Mouse (Mus musculus) granulocyte monocyte progenitor cell, adult 5-6 weeks (primary cell): Measurements from ENCODE around the gene Rnaseh2b. TPM values are rescaled to one million over a fixed set of nuclear protein-coding genes. Genes with fewer than 3 reads are reported as not detected.

Experiments
- ATAC-seq: replicated peaks from 2 replicates; pipeline ENCODE4 v1.8.0; 2016; ENCODE audit warnings: mild to moderate bottlenecking, moderate TSS enrichment, inconsistent platforms; ENCODE audit not compliant: poor library complexity, severe bottlenecking
- total RNA-seq, 2 experiments: library from RNA; stranded (forward) in 1 of 2; stranded (reverse) in 1 of 2; fragments of 200-712, 200-1000 nt in 1 of 2; fragments of >200 nt in 1 of 2; fragmentation: Nextera tagmentation in 1 of 2; gene quantifications; 2 replicates each; pipeline ENCODE4 v1.2.3; 2014 to 2017

Rnaseh2b gene
- total RNA-seq, 2 experiments from 2014 or later, result 58.5 to 94.1 TPM

- ATAC-seq, result no peak
These were observed 16.6 kb downstream of the Rnaseh2b start for GRCm38 (mm10) chr14:62309026-62309425.

DNA sequence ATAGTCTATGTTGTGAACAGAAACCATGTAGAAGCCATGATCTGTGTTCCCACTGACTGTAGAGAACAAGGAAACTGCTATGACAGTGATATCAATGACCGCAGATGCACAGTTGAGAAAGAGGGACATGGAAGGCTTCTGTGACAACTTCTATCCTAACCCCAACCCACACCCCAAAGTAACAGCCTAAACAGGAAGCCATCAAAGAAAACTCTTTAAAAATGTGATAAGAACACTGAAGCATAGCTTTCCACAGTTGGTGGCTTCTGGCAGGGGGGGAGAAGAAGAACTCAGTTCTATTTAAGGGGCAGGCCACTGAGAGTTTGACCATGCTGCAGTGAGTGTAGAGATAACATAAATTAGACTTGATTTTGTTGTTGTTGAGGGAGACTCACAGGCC lies 19.3 kb downstream of the Rnaseh2b start:
- ATAC-seq, result peak; percentile 20; the same call in 1 of the 2 replicates

DNA sequence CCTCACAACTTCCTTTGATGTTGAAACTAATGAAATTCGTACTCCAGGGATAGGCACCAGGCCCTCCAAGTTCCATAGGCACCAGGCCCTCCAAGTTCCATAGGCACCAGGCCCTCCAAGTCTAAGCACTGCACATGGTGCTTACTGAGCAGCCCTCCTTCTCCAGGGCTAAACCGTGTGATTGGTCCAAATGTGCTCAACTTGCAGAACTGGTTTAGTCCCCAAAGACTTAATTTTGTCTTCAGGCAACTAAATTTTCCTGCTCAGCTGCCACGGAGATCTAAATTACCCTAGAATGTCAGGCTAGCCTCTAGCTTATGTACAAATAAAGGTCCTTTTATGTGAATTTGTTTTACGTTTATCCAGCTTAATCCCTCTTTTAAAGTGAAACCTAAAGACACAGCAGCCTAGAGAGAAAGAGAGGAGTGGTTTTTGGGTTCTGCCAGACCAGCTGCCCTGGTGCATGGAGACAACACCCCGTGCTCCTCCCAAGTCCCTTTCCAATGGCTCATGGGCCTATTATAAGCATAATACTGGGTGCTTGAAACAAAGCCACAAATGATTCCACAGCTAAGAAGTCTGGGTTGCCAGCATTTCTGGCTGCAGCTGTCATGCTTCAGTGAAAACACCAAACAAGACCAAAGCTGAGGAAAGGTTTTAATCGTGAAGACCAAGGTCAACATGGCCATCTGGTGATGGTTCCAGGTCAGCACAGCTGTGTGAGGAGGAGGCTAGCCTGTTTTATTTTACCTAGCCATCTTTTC lies 30.4 kb downstream of the Rnaseh2b start:
- ATAC-seq, result no peak

DNA sequence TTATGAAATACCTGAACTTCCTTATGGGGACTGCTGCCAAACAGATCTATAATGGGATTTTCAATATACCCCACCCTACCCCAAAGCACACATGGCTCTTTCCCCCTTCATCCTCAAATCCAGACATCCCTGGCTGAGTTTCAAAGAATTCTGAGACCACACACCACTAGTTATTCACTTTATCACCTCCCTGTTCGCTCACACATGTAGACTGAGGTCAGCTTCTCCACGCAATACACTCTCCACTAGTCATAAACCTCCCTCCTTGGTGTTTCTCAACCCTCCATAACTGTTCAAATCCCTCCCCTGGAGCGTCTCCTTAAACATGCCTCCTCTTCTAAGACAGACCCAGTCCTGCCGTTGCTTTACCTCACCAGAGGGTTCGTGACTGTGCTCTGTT lies 31.1 kb downstream of the Rnaseh2b start:
- ATAC-seq, result no peak

DNA sequence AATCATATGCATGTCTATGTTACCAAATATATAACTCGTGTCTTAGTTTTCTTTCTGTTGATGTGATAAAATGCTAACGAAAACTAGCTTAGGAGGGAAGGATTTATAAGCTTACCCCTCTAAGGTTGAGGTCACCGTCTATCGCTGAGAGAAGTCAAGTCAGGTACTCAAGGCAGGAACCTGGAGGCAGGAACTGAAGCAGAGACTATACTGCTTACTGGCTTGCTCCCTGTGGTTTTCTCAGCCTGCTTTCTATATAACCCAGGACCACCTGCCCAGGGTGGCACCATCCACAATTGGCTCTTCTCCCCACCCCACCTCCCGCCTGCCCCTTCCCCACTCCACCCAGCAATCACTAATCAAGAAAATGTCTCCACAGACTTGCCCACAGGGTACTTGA lies 32.6 kb downstream of the Rnaseh2b start:
- ATAC-seq, result no peak

DNA sequence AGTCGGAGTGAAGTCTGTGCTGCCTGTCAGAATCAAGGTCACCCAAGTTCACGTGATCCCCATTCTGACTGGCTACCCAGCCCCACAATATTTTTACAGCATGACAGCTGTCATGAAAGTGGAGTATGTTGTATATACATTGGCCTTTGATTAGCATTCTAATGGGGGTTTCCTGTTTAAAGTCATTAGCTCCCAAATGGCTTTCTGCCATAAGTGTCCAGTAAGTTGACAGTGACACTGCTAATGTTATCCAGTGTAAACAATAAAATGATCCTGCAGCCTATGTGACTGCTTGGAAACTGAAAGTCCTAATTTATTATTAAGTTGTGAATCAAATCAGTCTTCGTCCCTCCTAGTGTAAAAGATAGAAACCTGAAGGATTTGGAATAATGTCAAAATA lies 33.6 kb downstream of the Rnaseh2b start:
- no peak for ATAC-seq

GRCm38 (mm10) chr14:62327171-62327570 lies 34.8 kb downstream of the Rnaseh2b start:
- no peak for ATAC-seq

GRCm38 (mm10) chr14:62328606-62329005 lies 36.2 kb downstream of the Rnaseh2b start:
- no peak for ATAC-seq

DNA sequence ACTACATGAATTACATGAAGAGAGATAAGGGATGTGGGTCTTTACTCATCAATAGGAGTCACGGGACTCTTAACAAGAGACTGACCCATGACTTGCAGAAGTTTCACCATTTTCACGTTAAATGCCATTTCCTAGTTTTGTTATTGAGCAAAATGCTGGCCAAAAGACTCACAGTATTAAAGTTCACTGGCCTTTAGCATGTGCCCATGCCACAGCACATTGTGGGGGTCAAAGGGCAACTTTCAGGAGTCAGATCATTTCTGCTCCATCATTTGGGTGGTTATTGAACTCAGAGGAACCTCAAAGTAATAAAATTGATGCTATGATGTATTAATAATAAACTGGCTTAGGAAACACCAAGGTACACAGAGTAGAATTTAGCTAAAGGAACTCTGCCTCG lies 37.2 kb downstream of the Rnaseh2b start:
- no peak for ATAC-seq

GRCm38 (mm10) chr14:62331457-62331856 lies 39.1 kb downstream of the Rnaseh2b start:
- no peak for ATAC-seq

GRCm38 (mm10) chr14:62331866-62332619 lies 39.7 kb downstream of the Rnaseh2b start:
- peak; percentile 90 for ATAC-seq

DNA sequence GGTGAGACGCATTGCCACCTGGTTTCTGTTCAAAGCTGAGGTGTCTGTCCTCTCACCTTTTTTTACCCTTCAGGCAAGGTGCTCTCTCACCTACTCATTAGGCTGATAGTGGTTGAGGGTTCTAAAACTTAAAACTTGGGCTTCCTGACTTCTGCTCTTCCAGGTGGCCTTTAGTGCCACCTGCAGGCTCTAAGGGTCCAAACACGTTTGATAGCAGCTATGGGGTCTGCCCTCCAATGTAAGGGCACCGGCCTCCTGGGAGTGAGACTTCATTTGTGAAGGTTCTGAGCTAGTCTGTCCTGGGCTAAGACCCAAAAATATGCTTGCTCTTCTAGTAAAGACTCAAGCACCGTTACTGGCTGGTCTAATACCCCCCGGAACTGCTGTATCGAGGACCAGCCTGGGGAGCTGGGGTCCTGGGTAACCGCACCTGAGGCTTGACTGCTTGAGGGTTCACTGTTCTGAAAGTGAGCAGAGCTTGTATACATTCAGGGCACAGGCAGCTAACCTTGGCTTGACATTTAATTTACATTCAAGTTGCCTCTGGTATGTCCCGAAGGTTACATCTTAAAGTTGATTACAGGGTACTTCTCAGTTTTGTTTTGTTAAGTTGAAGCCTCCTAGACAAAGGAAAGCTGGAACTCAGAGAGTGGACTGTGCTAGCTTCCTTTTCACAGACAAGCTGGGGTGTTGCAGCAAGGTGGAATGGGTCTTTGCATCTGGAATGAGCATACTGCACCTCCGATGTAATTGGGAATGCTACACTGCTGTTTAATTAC lies 41.7 kb downstream of the Rnaseh2b start:
- no peak for ATAC-seq

DNA sequence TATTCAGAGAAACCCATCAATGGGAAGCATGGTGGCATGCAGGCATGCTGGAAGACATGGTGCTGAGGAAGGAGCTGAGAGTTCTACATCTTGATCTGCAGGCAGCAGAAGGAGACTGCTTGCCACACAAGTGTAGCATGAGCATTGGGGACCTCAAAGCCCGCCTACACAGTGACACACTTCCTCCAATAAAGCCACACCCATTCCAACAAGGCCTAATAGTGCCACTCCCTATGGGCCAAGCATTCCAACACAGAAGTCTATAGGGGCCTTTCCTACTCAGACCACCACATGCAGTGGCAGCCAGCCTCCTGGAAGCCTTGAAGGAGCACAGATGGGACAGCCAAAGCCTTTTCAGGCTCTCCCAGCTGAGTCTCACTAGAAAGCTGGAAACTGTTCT lies 46.8 kb downstream of the Rnaseh2b start:
- no peak for ATAC-seq

DNA sequence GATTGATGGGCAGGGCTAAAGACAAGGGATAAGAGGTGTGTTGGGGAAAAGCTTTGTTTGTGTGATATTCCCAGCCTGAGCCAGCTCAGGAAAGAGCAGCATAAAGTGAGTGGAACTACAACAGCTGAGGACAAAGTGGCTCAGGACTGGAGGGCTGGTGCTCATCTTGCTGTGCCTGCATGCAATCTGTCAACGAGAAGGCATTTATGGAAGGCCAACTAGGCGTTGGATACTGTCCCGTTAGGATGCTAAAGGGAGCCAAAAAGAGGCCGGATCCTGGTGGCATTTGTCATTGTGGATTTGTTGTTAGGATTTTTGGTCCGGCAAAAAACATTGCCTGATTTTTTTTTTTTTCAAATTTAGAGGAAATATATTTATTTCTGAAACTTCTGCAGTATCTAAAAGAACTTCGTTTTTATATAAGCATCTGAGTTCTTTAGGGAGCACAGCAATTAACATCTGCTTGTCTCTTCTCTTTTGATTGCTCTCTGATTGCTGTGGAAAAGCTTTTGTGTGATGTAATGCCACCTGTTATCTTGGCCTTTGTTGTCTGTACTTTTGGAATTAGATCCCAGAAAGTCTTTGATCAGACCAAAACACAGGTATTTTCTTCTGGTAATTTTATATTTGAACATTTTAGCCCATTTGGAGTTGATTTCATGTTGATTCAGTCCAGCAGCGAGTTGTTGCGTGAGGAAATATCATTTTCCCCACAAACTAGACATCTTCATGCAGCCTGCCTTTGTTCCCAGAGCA lies 49.7 kb downstream of the Rnaseh2b start:
- no peak for ATAC-seq

DNA sequence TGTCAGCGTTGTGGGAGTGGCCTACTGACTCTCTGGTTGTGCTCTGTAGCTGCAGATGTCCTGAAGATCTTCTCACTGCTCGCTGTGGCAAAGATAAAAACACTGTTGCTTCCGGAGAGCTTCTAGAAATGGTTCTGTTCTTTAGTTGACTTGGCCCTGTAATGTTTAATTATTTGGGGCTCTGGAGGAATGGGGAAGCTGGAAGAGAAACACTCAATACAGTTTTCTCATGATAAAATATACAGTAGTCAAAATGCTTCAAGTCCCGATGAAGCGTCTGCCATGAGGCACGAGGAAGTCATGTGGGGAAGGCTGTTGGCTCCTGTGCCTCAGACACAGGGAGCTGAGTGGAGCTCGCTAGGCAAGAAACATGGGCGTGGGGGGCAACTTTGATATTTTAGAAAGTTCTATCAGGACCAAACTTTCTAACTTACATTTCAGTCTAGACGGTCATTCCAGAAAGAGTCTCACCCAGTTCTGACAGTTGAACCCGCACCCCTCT lies 50.3 kb downstream of the Rnaseh2b start:
- no peak for ATAC-seq

DNA sequence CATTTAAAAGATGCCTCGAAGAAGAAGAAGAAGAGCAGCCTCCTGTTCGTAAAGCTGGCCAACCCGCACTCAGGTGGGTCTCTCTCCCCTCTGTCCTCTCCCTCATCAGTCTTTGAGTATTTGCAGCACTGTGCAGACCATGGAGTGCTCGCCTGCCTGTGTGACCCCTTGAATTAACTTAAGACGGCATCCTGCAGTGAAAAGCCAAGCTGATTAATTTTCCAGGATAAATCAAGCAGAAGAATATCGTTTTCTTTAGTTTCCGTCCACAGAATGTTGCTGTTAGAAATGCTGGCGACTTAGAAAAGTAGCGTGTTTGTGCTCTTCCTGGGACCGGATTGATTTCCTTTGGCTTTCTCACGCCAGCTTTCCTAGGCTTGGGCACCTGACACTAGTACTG lies 54.2 kb downstream of the Rnaseh2b start:
- no peak for ATAC-seq

- ATAC-seq, result peak; percentile 79
These were observed 54.7 kb downstream of the Rnaseh2b start for GRCm38 (mm10) chr14:62347103-62347502.

- no peak for ATAC-seq
These were observed 57.4 kb downstream of the Rnaseh2b start for GRCm38 (mm10) chr14:62349786-62350185.

GRCm38 (mm10) chr14:62350186-62350585 lies 57.8 kb downstream of the Rnaseh2b start:
- no peak for ATAC-seq

GRCm38 (mm10) chr14:62350890-62351289 lies 58.5 kb downstream of the Rnaseh2b start:
- ATAC-seq, result no peak
